ENCODE assay signal across 9 mouse cellular contexts in genomic region chr4:152339293-152339790, GRCm38 (mm10). TPM values are rescaled to one million over a fixed set of nuclear protein-coding genes. Genes with fewer than 3 reads are reported as not detected.
A peak's percentile ranks its signal among the peaks of the same experiment; 100 is the strongest.
DNase-seq lines count a peak whose midpoint lies in the region; ATAC-seq and TF ChIP-seq lines count a peak whose summit lies in the region.
"Had no signal": no experiment of that assay in that cellular context is flagged by ENCODE, and none has a peak within 500 bp of the region (broad histone marks: within the 10 kb centered on the region; RNA-seq: fewer than 3 reads in every experiment).

No protein-coding gene starts in this region.

- peak overlapping the region; percentile 63 for H3K4me3 ChIP-seq in heart, embryonic 12.5 days
- H3K4me3 ChIP-seq in E14TG2a.4 (replicated peaks; ENCODE audit: low read length): peak overlapping the region; percentile 81
- peak overlapping the region; percentile 51 for H3K4me3 ChIP-seq in forebrain, embryonic 15.5 days
- H3K4me3 ChIP-seq in liver, embryonic 14.5 days (ENCODE audit: insufficient read depth in 1 of 2, low read depth in 2 of 2, low read length in 2 of 2): peak overlapping the region in 1 of 2 experiments; percentile 32; a peak in 1 of 4 replicates

- no peak overlapping the region for H3K27ac ChIP-seq in heart, embryonic 12.5 days (ENCODE audit: poor library complexity, severe bottlenecking)
- peak overlapping the region; percentile 38 for H3K27ac ChIP-seq in forebrain, embryonic 15.5 days (replicated peaks)
- no peak overlapping the region for H3K27ac ChIP-seq in liver, embryonic 14.5 days
- H3K27ac ChIP-seq: macrophage had no signal

- DNase-seq in heart, adult 9 months (ENCODE audit: low spot score in 2 of 2): no peak
- DNase-seq in liver, embryonic 14.5 days (ENCODE audit: low read depth in 3 of 3, low spot score in 3 of 3): no peak
- no peak for DNase-seq in left cerebral cortex, postnatal 25 days (ENCODE audit: low spot score in 2 of 2)
- no peak for DNase-seq in frontal cortex, postnatal 25 days (ENCODE audit: low spot score in 2 of 2)
- DNase-seq in left cerebral cortex, postnatal 14 days (ENCODE audit: low spot score in 2 of 2): no peak

- peaks cover 86% of the 10 kb centered on the region for H3K27me3 ChIP-seq in heart, embryonic 12.5 days (replicated peaks)
- peaks cover 31% of the 10 kb centered on the region for H3K27me3 ChIP-seq in E14TG2a.4 (ENCODE audit: insufficient read depth, low read length)
- peaks cover 7% of the 10 kb centered on the region; the same call in 1 of the 2 replicates for H3K27me3 ChIP-seq in forebrain, embryonic 15.5 days
- peaks cover 42% of the 10 kb centered on the region for H3K27me3 ChIP-seq in liver, embryonic 14.5 days (ENCODE audit: control insufficient read depth, insufficient read depth, low read length)

- H3K4me1 ChIP-seq in heart, embryonic 12.5 days (replicated peaks): peaks cover 22% of the 10 kb centered on the region
- peaks cover 64% of the 10 kb centered on the region for H3K4me1 ChIP-seq in E14TG2a.4 (replicated peaks; ENCODE audit: low read depth, low read length)
- peaks cover 24% of the 10 kb centered on the region for H3K4me1 ChIP-seq in forebrain, embryonic 15.5 days
- H3K4me1 ChIP-seq in liver, embryonic 14.5 days (replicated peaks; ENCODE audit: control insufficient read depth in 2 of 2, insufficient read depth in 2 of 2, low read length in 1 of 2): no peaks in the 10 kb centered on the region

- peak overlapping the region; percentile 97 for H3K4me2 ChIP-seq in heart, embryonic 12.5 days
- H3K4me2 ChIP-seq in forebrain, embryonic 15.5 days (replicated peaks): peak overlapping the region; percentile 65
- H3K4me2 ChIP-seq in liver, embryonic 14.5 days (ENCODE audit: low read depth): peak overlapping the region; percentile 40

- TF ChIP-seq EP300 in liver, embryonic 14.5 days (IDR thresholded peaks at IDR 0.05; ENCODE audit: low read depth): no peak

- peaks cover 16% of the 10 kb centered on the region for H3K36me3 ChIP-seq in heart, embryonic 12.5 days
- H3K36me3 ChIP-seq in E14TG2a.4 (ENCODE audit: insufficient read depth, low read length): peaks cover 19% of the 10 kb centered on the region
- H3K36me3 ChIP-seq in forebrain, embryonic 15.5 days: peaks cover 12% of the 10 kb centered on the region; the same call in 1 of the 2 replicates
- no peaks in the 10 kb centered on the region; the same call in 1 of the 2 replicates for H3K36me3 ChIP-seq in liver, embryonic 14.5 days (replicated peaks; ENCODE audit: control insufficient read depth, insufficient read depth, low read depth)

- 3% methylated on average over 26 of the region's 26 CpGs for WGBS in heart, embryonic 12.5 days
- 2% methylated on average over 25 of the region's 26 CpGs for WGBS in forebrain, embryonic 15.5 days
- WGBS in liver, embryonic 14.5 days (ENCODE audit: insufficient replicate concordance): 5% methylated on average over 25 of the region's 26 CpGs

- H3K9ac ChIP-seq in heart, embryonic 12.5 days: peak overlapping the region; percentile 64
- H3K9ac ChIP-seq in forebrain, embryonic 15.5 days (replicated peaks): peak overlapping the region; percentile 82
- no peak overlapping the region for H3K9ac ChIP-seq in liver, embryonic 14.5 days (replicated peaks)

- ATAC-seq in heart, embryonic 12.5 days (ENCODE audit: insufficient number of reproducible peaks, low FRiP score): no peak
- ATAC-seq in forebrain, embryonic 15.5 days (replicated peaks): peak; percentile 32; the same call in 1 of the 2 replicates
- no peak for ATAC-seq in liver, embryonic 14.5 days (ENCODE audit: insufficient read depth)

- no peak for TF ChIP-seq CTCF in E14TG2a.4 (conservative IDR thresholded peaks at IDR 0.05; ENCODE audit: low read length)
- TF ChIP-seq CTCF in liver, embryonic 14.5 days (IDR thresholded peaks at IDR 0.05; ENCODE audit: low read depth): no peak

- intact Hi-C loops in left cerebral cortex, postnatal 25 days (cut with DNase I): loop anchor here (5.0 kb wide), 1 partner anchor 153 kb away; no protein-coding TSS in a partner anchor
- intact Hi-C loops in left cerebral cortex, postnatal 14 days (cut with DNase I): loop anchor here (10.0 kb wide), 1 partner anchor 155 kb away; no protein-coding TSS in a partner anchor

- H3K9me3 ChIP-seq in heart, embryonic 12.5 days (replicated peaks): no peaks in the 10 kb centered on the region
- no peaks in the 10 kb centered on the region for H3K9me3 ChIP-seq in E14TG2a.4 (ENCODE audit: low read length)
- H3K9me3 ChIP-seq in forebrain, embryonic 15.5 days: no peaks in the 10 kb centered on the region
- H3K9me3 ChIP-seq in liver, embryonic 14.5 days (ENCODE audit: control insufficient read depth, low read length): no peaks in the 10 kb centered on the region

RNA-seq across cellular contexts. Expression of gene Chd5, which starts 0.9 kb away (rescaled TPM):
- polyA plus RNA-seq in heart, embryonic 12.5 days (2016; fragmentation: Nextera tagmentation; extraction: Ambion mirVana): 0.08 TPM in 1 of 2 replicates, not detected in the other
- 35.5 and 39.3 TPM in 2 replicates for polyA plus RNA-seq in forebrain, embryonic 15.5 days (2015; fragmentation: Nextera tagmentation; extraction: Ambion mirVana)
- 0.09 TPM in 2 replicates for polyA plus RNA-seq in liver, embryonic 14.5 days (2012; rRNA removed)
- 0.18 TPM in 1 of 2 replicates, not detected in the other for polyA plus RNA-seq in liver, embryonic 14.5 days (2014; fragmentation: Nextera tagmentation; extraction: Ambion mirVana)
- total RNA-seq in left cerebral cortex, postnatal 25 days (2021): 100 to 1,000 TPM; 180 to 181 TPM
- total RNA-seq in left cerebral cortex, postnatal 14 days (2021): 100 to 1,000 TPM; 160 to 177 TPM

RNA-seq across cellular contexts. Expression of gene Rpl22, which starts 13.8 kb away (rescaled TPM):
- polyA plus RNA-seq in heart, embryonic 12.5 days (2016; fragmentation: Nextera tagmentation; extraction: Ambion mirVana): 278 and 280 TPM in 2 replicates
- 216 and 221 TPM in 2 replicates for polyA plus RNA-seq in forebrain, embryonic 15.5 days (2015; fragmentation: Nextera tagmentation; extraction: Ambion mirVana)
- polyA plus RNA-seq in liver, embryonic 14.5 days (2012; rRNA removed): 163 and 443 TPM in 2 replicates
- 298 and 303 TPM in 2 replicates for polyA plus RNA-seq in liver, embryonic 14.5 days (2014; fragmentation: Nextera tagmentation; extraction: Ambion mirVana)
- total RNA-seq in left cerebral cortex, postnatal 25 days (2021): 100 to 1,000 TPM; 160 TPM
- 100 to 1,000 TPM; 182 to 187 TPM for total RNA-seq in left cerebral cortex, postnatal 14 days (2021)

RNA-seq across cellular contexts. Expression of gene Rnf207, which starts 20.5 kb away (rescaled TPM):
- 56.5 and 62.1 TPM in 2 replicates for polyA plus RNA-seq in heart, embryonic 12.5 days (2016; fragmentation: Nextera tagmentation; extraction: Ambion mirVana)
- 1.8 and 2.9 TPM in 2 replicates for polyA plus RNA-seq in forebrain, embryonic 15.5 days (2015; fragmentation: Nextera tagmentation; extraction: Ambion mirVana)
- 0.16 and 0.18 TPM in 2 replicates for polyA plus RNA-seq in liver, embryonic 14.5 days (2012; rRNA removed)
- polyA plus RNA-seq in liver, embryonic 14.5 days (2014; fragmentation: Nextera tagmentation; extraction: Ambion mirVana): 0.04 TPM in 1 of 2 replicates, not detected in the other
- total RNA-seq in left cerebral cortex, postnatal 25 days (2021): 10 to 100 TPM in 1 of 2 experiments, 1 to 10 TPM in 1; 8.7 to 11.1 TPM
- 1 to 10 TPM; 5.3 to 7.4 TPM for total RNA-seq in left cerebral cortex, postnatal 14 days (2021)
- polyA plus RNA-seq: macrophage had no signal

RNA-seq across cellular contexts. Expression of gene Icmt, which starts 42.3 kb away (rescaled TPM):
- polyA plus RNA-seq in heart, embryonic 12.5 days (2016; fragmentation: Nextera tagmentation; extraction: Ambion mirVana): 24.0 and 25.4 TPM in 2 replicates
- polyA plus RNA-seq in forebrain, embryonic 15.5 days (2015; fragmentation: Nextera tagmentation; extraction: Ambion mirVana): 17.6 and 18.6 TPM in 2 replicates
- polyA plus RNA-seq in liver, embryonic 14.5 days (2012; rRNA removed): 6.0 and 6.5 TPM in 2 replicates
- polyA plus RNA-seq in liver, embryonic 14.5 days (2014; fragmentation: Nextera tagmentation; extraction: Ambion mirVana): 7.0 and 10.1 TPM in 2 replicates
- total RNA-seq in left cerebral cortex, postnatal 25 days (2021): 10 to 100 TPM; 50.9 to 56.7 TPM
- total RNA-seq in left cerebral cortex, postnatal 14 days (2021): 10 to 100 TPM; 43.1 to 45.0 TPM

RNA-seq across cellular contexts. Expression of gene Hes3, which starts 47.9 kb away (rescaled TPM):
- polyA plus RNA-seq in heart, embryonic 12.5 days (2016; fragmentation: Nextera tagmentation; extraction: Ambion mirVana): not detected in 2 replicates
- 0.09 and 0.13 TPM in 2 replicates for polyA plus RNA-seq in forebrain, embryonic 15.5 days (2015; fragmentation: Nextera tagmentation; extraction: Ambion mirVana)
- not detected in 2 replicates for polyA plus RNA-seq in liver, embryonic 14.5 days (2012; rRNA removed)
- not detected in 2 replicates for polyA plus RNA-seq in liver, embryonic 14.5 days (2014; fragmentation: Nextera tagmentation; extraction: Ambion mirVana)
- under 1 TPM; 0.30 to 0.37 TPM for total RNA-seq in left cerebral cortex, postnatal 25 days (2021)
- total RNA-seq in left cerebral cortex, postnatal 14 days (2021): under 1 TPM; 0.20 to 0.42 TPM
- polyA plus RNA-seq: macrophage had no signal

Comparison
In these comparisons a context has a peak if more than half of its experiments do, and no peak if none do; other contexts are left out.
1. H3K4me2 ChIP-seq: peak in every context shown above with its lines; median percentile 97 in heart, embryonic 12.5 days; 65 in forebrain, embryonic 15.5 days; 40 in liver, embryonic 14.5 days.
2. RNA of gene Chd5, which starts 0.9 kb away (polyA plus RNA-seq): 35.5 to 39.3 TPM in forebrain, embryonic 15.5 days; 0.09 to 0.18 TPM in liver, embryonic 14.5 days and 0.08 TPM in heart, embryonic 12.5 days; every median in the first group is over 10 times any median in the second.
3. RNA of gene Rnf207, which starts 20.5 kb away (polyA plus RNA-seq): 56.5 to 62.1 TPM in heart, embryonic 12.5 days; 1.8 to 2.9 TPM in forebrain, embryonic 15.5 days and 0.04 to 0.18 TPM in liver, embryonic 14.5 days; every median in the first group is over 10 times any median in the second.